In genomic region chr6:33690601-33691000, GRCm38 (mm10) we compare ENCODE assay signal across 24 mouse cellular contexts.
DNase-seq lines count a peak whose midpoint lies in the region; ATAC-seq and TF ChIP-seq lines count a peak whose summit lies in the region.
"Had no signal": no experiment of that assay in that cellular context is flagged by ENCODE, and none has a peak within 500 bp of the region (broad histone marks: within the 10 kb centered on the region; RNA-seq: fewer than 3 reads in every experiment).

No protein-coding gene starts in this region.

- 62% methylated on average over 5 of the region's 5 CpGs for WGBS in forebrain, postnatal 0 days
- 83% methylated on average over 5 of the region's 5 CpGs for WGBS in forebrain, embryonic 15.5 days

- H3K4me1 ChIP-seq in forebrain, postnatal 0 days (ENCODE audit: insufficient read depth), result peaks cover 5% of the 10 kb centered on the region; the same call in 1 of the 2 replicates
- H3K4me1 ChIP-seq in forebrain, embryonic 15.5 days, result no peaks in the 10 kb centered on the region
- H3K4me1 ChIP-seq in megakaryocyte, embryonic 14.5 days, result peaks cover 22% of the 10 kb centered on the region
- H3K4me1 ChIP-seq: embryonic facial prominence, embryonic 12.5 days; heart, embryonic 15.5 days; hindbrain, embryonic 13.5 days had no signal

- ATAC-seq in forebrain, postnatal 0 days, result peak; percentile 42
- ATAC-seq in forebrain, embryonic 15.5 days (replicated peaks), result no peak
- ATAC-seq in megakaryocyte, adult 5-6 weeks (ENCODE audit: poor library complexity, severe bottlenecking), result no peak
- ATAC-seq: CD4-positive, CD25-positive, alpha-beta regulatory T cell, adult 4 months; forebrain, embryonic 16.5 days; hindbrain, postnatal 0 days had no signal

- H3K4me3 ChIP-seq in forebrain, postnatal 0 days (ENCODE audit: low read depth, low read length), result no peak overlapping the region
- H3K4me3 ChIP-seq in forebrain, embryonic 15.5 days, result no peak overlapping the region
- peak overlapping the region; percentile 18 for H3K4me3 ChIP-seq in megakaryocyte, embryonic 14.5 days (replicated peaks)
- H3K4me3 ChIP-seq: embryonic facial prominence, embryonic 12.5 days; heart, embryonic 15.5 days; hindbrain, embryonic 13.5 days had no signal

- no peaks in the 10 kb centered on the region for H3K9me3 ChIP-seq in forebrain, postnatal 0 days (ENCODE audit: low read length)
- H3K9me3 ChIP-seq in forebrain, embryonic 15.5 days, result no peaks in the 10 kb centered on the region
- H3K9me3 ChIP-seq in megakaryocyte, embryonic 14.5 days, result no peaks in the 10 kb centered on the region
- H3K9me3 ChIP-seq: embryonic facial prominence, embryonic 12.5 days; G1E; heart, embryonic 15.5 days; hindbrain, embryonic 13.5 days had no signal

- H3K9ac ChIP-seq in forebrain, postnatal 0 days, result no peak overlapping the region
- no peak overlapping the region for H3K9ac ChIP-seq in forebrain, embryonic 15.5 days (replicated peaks)
- H3K9ac ChIP-seq: embryonic facial prominence, embryonic 12.5 days; heart, embryonic 15.5 days; hindbrain, embryonic 13.5 days had no signal

- H3K36me3 ChIP-seq in forebrain, postnatal 0 days (ENCODE audit: insufficient read depth), result no peaks in the 10 kb centered on the region
- no peaks in the 10 kb centered on the region for H3K36me3 ChIP-seq in forebrain, embryonic 15.5 days
- peaks cover 15% of the 10 kb centered on the region for H3K36me3 ChIP-seq in megakaryocyte, embryonic 14.5 days (replicated peaks; ENCODE audit: low read length)
- H3K36me3 ChIP-seq: embryonic facial prominence, embryonic 12.5 days; heart, embryonic 15.5 days; hindbrain, embryonic 13.5 days had no signal

- H3K27me3 ChIP-seq in forebrain, postnatal 0 days (ENCODE audit: insufficient read depth, low read length), result no peaks in the 10 kb centered on the region
- no peaks in the 10 kb centered on the region for H3K27me3 ChIP-seq in forebrain, embryonic 15.5 days
- no peaks in the 10 kb centered on the region for H3K27me3 ChIP-seq in megakaryocyte, embryonic 14.5 days (replicated peaks)
- H3K27me3 ChIP-seq: embryonic facial prominence, embryonic 12.5 days; heart, embryonic 15.5 days; hindbrain, embryonic 13.5 days had no signal

- DNase-seq in forebrain, postnatal 0 days, result no peak
- peak; percentile 10 for DNase-seq in layer of hippocampus, adult 9-11 months
- no peak for DNase-seq in layer of hippocampus, adult 8-10 months (ENCODE audit: low spot score in 2 of 2)
- DNase-seq in cerebellum, adult 18-20 months, result no peak
- DNase-seq: adrenal gland, adult 8-10 months; adrenal gland, postnatal 36 days; B cell, adult 2 months; cerebellum, adult 11 months; cerebellum, adult 9-10 months; cerebellum, postnatal 25 days; gastrocnemius, postnatal 36 days; heart, adult 18-20 months; heart, postnatal 14 days had no signal

- H3K27ac ChIP-seq in forebrain, postnatal 0 days (ENCODE audit: low read depth, low read length), result no peak overlapping the region
- H3K27ac ChIP-seq in forebrain, embryonic 15.5 days (replicated peaks), result no peak overlapping the region
- H3K27ac ChIP-seq: embryonic facial prominence, embryonic 12.5 days; heart, embryonic 15.5 days; hindbrain, embryonic 13.5 days; hindbrain, postnatal 0 days had no signal

- no peak overlapping the region for H3K4me2 ChIP-seq in forebrain, postnatal 0 days (ENCODE audit: low read depth)
- H3K4me2 ChIP-seq in forebrain, embryonic 15.5 days (replicated peaks), result no peak overlapping the region
- H3K4me2 ChIP-seq: embryonic facial prominence, embryonic 12.5 days; heart, embryonic 11.5 days; heart, embryonic 15.5 days; hindbrain, embryonic 13.5 days had no signal

- no peak for TF ChIP-seq CTCF in forebrain, postnatal 0 days (IDR thresholded peaks at IDR 0.05; ENCODE audit: low read depth)
